Mouse (Mus musculus) stomach, adult 2 months (tissue): Measurements from ENCODE around the gene Fkbp3. TPM values are rescaled to one million over a fixed set of nuclear protein-coding genes. Genes with fewer than 3 reads are reported as not detected.

ENCODE experiments used
- polyA plus RNA-seq: library from polyadenylated mRNA; depleted of rRNA; stranded (reverse); fragments of >200 nt; gene quantifications from 2 replicates; pipeline ENCODE4 v1.2.3, GENCODE M21; 2012; rRNA removed

The Fkbp3 gene
- polyA plus RNA-seq = 1.9 and 2.7 TPM in 2 replicates

GRCm38 (mm10) chr12:65073611-65074178 lies at the start of gene Fkbp3:
Gene Fkbp3, minus strand, starts transcription at chr12:65074007.

GRCm38 (mm10) chr12:65075085-65075732 lies 1.4 kb upstream of the Fkbp3 start, which contains the start of gene Fancm:
Gene Fancm, plus strand, starts transcription at chr12:65075603.

GRCm38 (mm10) chr12:65036190-65036870 lies 37.5 kb downstream of the Fkbp3 start, which contains the start of gene Prpf39:
Gene Prpf39, plus strand, starts transcription at chr12:65036333.

Other genes starting within 250 kb of the Fkbp3 start
- 0.08 TPM in 1 of 2 replicates, not detected in the other for gene Gm527, start 156.1 kb downstream of the Fkbp3 start, polyA plus RNA-seq
- 0.12 and 0.70 TPM in 2 replicates for gene Klhl28, start 108.5 kb downstream of the Fkbp3 start, polyA plus RNA-seq
- 0.53 and 0.89 TPM in 2 replicates for gene Togaram1, start 108.2 kb downstream of the Fkbp3 start, polyA plus RNA-seq
- gene Prpf39, start 37.7 kb downstream of the Fkbp3 start, polyA plus RNA-seq = 0.34 and 1.0 TPM in 2 replicates
- 0.21 and 0.27 TPM in 2 replicates for gene Fancm, start 1.6 kb upstream of the Fkbp3 start, polyA plus RNA-seq
- gene Mis18bp1, start 98.6 kb upstream of the Fkbp3 start, polyA plus RNA-seq = 0.02 TPM in 1 of 2 replicates, not detected in the other
- not detected in 2 replicates for gene Wdr20rt, start 151.5 kb upstream of the Fkbp3 start, polyA plus RNA-seq